Mouse (Mus musculus): ENCODE data around the gene Ankfn1.

- no peak for TF ChIP-seq POLR2A (IDR thresholded peaks at IDR 0.05; ENCODE audit: borderline replicate concordance, insufficient read depth, low read length)
- no peak for TF ChIP-seq CTCF (IDR thresholded peaks at IDR 0.05; ENCODE audit: borderline replicate concordance, insufficient read depth, low read depth, low read length)
These were observed 249.5 kb downstream of the Ankfn1 start for GRCm38 (mm10) chr11:89527800-89528430.

Measured in cerebellum, adult 2 months (tissue).